Mouse (Mus musculus) testis, adult 2 months (tissue): ENCODE data around the gene Ssr1.

ENCODE experiments used
- CTCF ChIP-seq: fragments of 200-500 bp; IDR thresholded peaks from 2 replicates; pipeline ENCODE4 v1.5.1; 2012; ENCODE audit warnings: low read depth, mild to moderate bottlenecking, inconsistent platforms, low read length, moderate library complexity; ENCODE audit not compliant: control insufficient read depth, insufficient read depth, insufficient replicate concordance
- POLR2A ChIP-seq: fragments of 200-500 bp; IDR thresholded peaks from 2 replicates; pipeline ENCODE4 v1.6.1; 2012; ENCODE audit warnings: low read depth, mild to moderate bottlenecking, inconsistent platforms, low read length, moderate library complexity; ENCODE audit not compliant: control insufficient read depth

- no peak for TF ChIP-seq CTCF
- TF ChIP-seq POLR2A, result no peak
Measured at GRCm38 (mm10) chr13:37958498-37959238, 35.3 kb downstream of the Ssr1 start.
